Mouse (Mus musculus) layer of hippocampus, adult 9-11 months (tissue): ENCODE results near the gene Olfr1275.

Source experiments
- DNase-seq: peaks from one replicate; pipeline ENCODE4 v3.0.0; 2022

Olfr1275 gene

GRCm38 (mm10) chr2:111235186-111235585, at the start of gene Olfr1275:
TSS of gene Olfr1275 (minus strand) at chr2:111235286.
- no peak for DNase-seq

- DNase-seq = no peak
These were observed 38.9 kb upstream of the Olfr1275 start, which contains the start of gene Olfr1277 for GRCm38 (mm10) chr2:111274006-111274405. TSS of gene Olfr1277 (minus strand) at chr2:111274106.

GRCm38 (mm10) chr2:111254216-111254615, 19.1 kb upstream of the Olfr1275 start, which contains the start of gene Olfr1276:
TSS of gene Olfr1276 (plus strand) at chr2:111254516.
- DNase-seq = no peak

- no peak for DNase-seq
These were observed 5.6 kb downstream of the Olfr1275 start, which contains the start of gene 4930430A15Rik for GRCm38 (mm10) chr2:111229502-111229901. TSS of gene 4930430A15Rik (minus strand) at chr2:111229602.

- no peak for DNase-seq
These were observed 53.0 kb downstream of the Olfr1275 start for GRCm38 (mm10) chr2:111182068-111182467.
